Mouse (Mus musculus): ENCODE results near the gene Gpm6b. TPM values are rescaled to one million over a fixed set of nuclear protein-coding genes. Genes with fewer than 3 reads are reported as not detected.

Gpm6b gene
- total RNA-seq, 1 experiment from 2014 or later = 10.4 TPM

DNA sequence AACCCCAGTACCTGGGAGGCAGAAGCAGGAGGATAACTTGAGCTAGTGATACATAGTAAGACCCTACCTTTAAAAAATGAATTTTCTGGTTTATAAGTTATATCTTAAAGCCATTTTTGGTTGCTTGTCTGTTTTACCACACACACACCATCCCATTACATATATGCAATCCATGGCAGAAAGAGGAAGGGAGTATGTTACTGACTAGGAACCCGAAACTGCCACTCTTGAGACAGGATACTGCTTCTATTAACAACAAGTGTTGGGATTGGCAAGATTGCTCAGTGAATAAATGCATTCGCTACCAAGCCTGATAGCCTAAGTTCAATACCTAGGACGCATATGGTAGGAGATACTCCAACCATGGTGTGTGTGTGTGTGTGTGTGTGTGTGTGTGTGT is 117.6 kb downstream of the Gpm6b start:
- no peak for DNase-seq

- DNase-seq = no peak
Observed at GRCm38 (mm10) chrX:166358955-166359354, 120.2 kb downstream of the Gpm6b start.

DNA sequence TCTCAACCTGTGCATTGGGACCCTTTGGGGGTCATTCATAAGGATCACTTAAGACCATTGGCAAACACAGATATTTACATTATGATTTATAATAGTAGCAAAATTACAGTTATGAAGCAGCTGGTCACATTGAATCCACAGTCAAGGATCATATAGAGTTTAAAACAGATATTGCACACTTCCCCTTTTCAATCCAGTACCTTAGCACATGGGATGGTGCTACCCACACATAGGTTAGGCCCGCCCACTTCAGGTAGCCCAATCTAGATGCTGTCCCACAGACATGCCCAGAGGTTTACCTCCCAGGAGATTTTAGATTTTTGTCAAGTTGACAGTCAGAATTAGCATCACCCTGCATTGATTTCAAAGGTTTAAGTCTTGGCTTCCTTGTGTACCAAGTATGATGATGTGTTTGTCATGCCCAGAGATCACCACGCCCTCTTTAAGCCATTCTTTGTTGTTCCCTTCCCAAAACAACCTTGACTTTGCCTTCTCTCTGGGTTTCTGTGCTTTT is 121.3 kb downstream of the Gpm6b start:
- no peak for DNase-seq

- no peak for DNase-seq
Observed at GRCm38 (mm10) chrX:166360455-166360854, 121.7 kb downstream of the Gpm6b start.

- DNase-seq = no peak
Observed at GRCm38 (mm10) chrX:166365458-166366213, 126.9 kb downstream of the Gpm6b start.

DNA sequence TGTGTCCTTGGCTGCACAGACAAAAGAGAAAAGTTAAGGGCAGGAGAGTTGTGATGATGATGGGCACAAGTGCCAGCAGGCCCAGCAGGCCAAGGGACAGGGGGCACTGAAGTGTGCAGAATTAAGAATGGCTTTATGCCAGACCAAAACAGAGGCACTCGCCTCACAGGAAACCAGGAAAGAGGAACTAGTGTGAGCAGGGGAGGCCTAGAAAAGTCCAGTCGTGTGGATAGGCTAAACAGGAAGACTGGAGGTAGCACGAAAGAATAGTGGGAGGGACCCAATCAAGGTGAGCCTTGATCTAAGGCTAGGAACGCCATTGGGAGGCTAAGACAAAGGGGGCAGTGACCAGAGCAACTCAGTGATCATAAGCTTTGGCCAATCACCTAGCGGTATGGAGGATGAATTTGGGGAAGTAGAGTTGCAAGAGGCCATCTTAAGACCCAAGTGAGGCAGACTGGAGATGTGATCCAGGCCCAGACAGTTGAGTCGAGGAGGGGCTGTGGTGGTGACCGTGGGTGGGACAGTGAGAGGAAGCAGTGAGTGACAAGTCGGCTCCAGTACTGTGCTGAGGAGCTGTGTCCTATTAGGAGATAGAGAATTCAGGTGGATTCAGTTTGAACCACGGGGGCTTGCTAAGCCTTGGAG is 138.1 kb downstream of the Gpm6b start:
- DNase-seq = no peak

GRCm38 (mm10) chrX:166378652-166379051 is 139.9 kb downstream of the Gpm6b start:
- no peak for DNase-seq

DNA sequence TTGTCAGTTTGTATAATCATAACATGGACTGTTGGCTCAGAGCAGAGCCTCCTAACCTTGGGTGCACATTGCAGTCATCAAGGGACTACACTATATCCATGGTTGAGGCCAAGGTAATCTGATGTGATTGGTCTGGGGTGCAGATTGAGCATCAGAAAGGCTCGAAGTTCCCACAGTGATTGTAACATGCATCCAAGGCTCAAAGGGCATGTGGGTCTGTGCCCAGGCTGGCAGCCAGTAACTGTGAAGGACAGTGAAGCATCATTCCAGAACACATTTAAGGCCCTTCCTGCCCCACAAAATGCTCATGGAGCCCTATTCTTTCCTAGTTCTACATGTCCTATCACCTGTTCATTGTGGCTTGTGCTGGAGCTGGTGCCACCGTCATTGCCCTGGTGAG is 144.9 kb downstream of the Gpm6b start:
- peak; percentile 10 for DNase-seq

GRCm38 (mm10) chrX:166384935-166385334 is 146.2 kb downstream of the Gpm6b start:
- DNase-seq = peak; percentile 63

DNA sequence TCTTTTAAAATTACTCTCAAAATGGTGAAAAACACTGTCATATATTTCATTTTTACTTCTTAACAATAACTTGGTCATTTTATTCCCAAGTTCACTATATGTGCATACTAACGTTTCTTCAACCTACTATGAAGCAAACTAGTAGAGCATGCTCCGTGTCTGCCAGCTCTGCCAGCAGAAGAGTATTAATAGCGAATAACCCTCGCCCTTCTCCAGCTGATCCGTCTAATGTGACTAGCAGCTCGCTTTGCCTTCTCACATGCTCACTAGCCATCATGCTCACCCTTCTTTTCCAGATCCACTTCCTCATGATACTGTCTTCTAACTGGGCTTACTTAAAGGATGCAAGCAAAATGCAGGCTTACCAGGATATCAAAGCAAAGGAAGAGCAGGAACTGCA is 147.9 kb downstream of the Gpm6b start:
- no peak for DNase-seq

DNA sequence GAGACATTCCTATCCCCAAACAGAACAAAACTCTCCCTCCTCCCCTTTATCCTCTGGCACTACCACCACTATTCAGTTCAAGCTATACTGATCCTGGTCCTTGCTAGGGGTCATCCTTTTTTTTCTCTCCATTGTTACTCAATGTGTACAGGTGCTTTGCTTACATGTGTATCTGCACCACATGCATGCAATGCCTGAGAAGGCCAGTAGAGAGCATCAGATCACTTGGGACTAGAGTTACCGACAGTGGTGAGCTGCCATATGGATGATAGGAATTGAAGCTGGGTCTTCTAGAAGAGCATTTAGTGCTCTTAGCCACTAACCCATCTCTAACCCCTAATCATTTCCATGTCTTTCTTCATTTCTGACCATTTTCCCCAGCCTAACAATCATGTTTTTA is 155.0 kb downstream of the Gpm6b start:
- DNase-seq = no peak

GRCm38 (mm10) chrX:166407865-166408264 is 169.2 kb downstream of the Gpm6b start:
- no peak for DNase-seq

GRCm38 (mm10) chrX:166416196-166416595 is 177.5 kb downstream of the Gpm6b start:
- peak; percentile 15 for DNase-seq

DNA sequence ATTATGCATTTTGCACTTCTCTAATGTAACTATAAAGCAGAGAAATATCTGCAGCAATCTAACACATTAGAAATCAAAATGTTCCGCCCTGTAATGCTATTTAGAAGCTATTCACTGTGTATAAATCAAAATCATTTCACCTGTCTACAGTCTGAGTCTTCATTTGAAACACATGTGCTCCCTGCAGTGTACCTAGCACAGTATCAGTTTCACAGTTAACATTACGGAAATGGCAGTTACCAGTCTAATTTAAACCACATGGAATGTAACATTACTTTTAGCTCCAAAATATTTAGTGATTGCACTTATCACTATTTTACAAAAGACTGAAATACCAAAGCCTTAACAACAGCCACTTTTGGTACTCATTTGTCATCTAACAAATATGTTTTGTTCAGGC is 196.1 kb downstream of the Gpm6b start:
- DNase-seq = no peak

Other genes with a start within 250 kb of the Gpm6b start
- 8.1 and 10.2 TPM in 2 replicates for gene Gemin8, start 68.5 kb upstream of the Gpm6b start, total RNA-seq (2021)
- gene Trappc2, start 201.7 kb downstream of the Gpm6b start, total RNA-seq (2021) = 18.9 and 19.0 TPM in 2 replicates
- gene Ofd1, start 201.8 kb downstream of the Gpm6b start, total RNA-seq (2021) = 6.9 and 7.7 TPM in 2 replicates
- gene Rab9, start 241.0 kb downstream of the Gpm6b start, total RNA-seq (2021) = 58.4 and 60.7 TPM in 2 replicates

Data from adrenal gland, postnatal 14 days (tissue).